Mouse (Mus musculus) ES-E14 (cell line): ENCODE data around the gene Vopp1.

ENCODE experiments used
- CHD2 ChIP-seq: IDR thresholded peaks from 2 replicates; pipeline ENCODE4 v1.6.1; 2014; ENCODE audit warnings: mild to moderate bottlenecking, low read depth, low read length, inconsistent platforms
- HCFC1 ChIP-seq: IDR thresholded peaks from 2 replicates; pipeline ENCODE4 v1.6.1; 2012; ENCODE audit warnings: low read length, inconsistent platforms, borderline replicate concordance; ENCODE audit not compliant: insufficient read depth
- MAFK ChIP-seq: IDR thresholded peaks from 2 replicates; pipeline ENCODE4 v1.6.1; 2014; ENCODE audit warnings: mild to moderate bottlenecking, low read depth, low read length, inconsistent platforms; ENCODE audit not compliant: insufficient read depth
- ZC3H11A ChIP-seq: IDR thresholded peaks from 2 replicates; pipeline ENCODE4 v1.6.1; 2012; ENCODE audit warnings: low read depth, mild to moderate bottlenecking, inconsistent platforms, low read length, borderline replicate concordance
- ZNF384 ChIP-seq: IDR thresholded peaks from 2 replicates; pipeline ENCODE4 v1.6.1; 2012; ENCODE audit warnings: low read depth, low read length, inconsistent platforms

GRCm38 (mm10) chr6:57850286-57850685, 25.3 kb upstream of the Vopp1 start, which contains the start of gene Vmn1r21:
- TF ChIP-seq ZNF384 (no peak), ZC3H11A (no peak), HCFC1 (no peak), MAFK (no peak), CHD2 (no peak)
